ENCODE assay signal across 8 mouse cellular contexts in genomic region chr6:145865289-145865885, GRCm38 (mm10). TPM values are rescaled to one million over a fixed set of nuclear protein-coding genes. Genes with fewer than 3 reads are reported as not detected.
A peak's percentile ranks its signal among the peaks of the same experiment; 100 is the strongest.
DNase-seq lines count a peak whose midpoint lies in the region; ATAC-seq lines count a peak whose summit lies in the region.

Gene Bhlhe41, minus strand, starts transcription at chr6:145865558.

- H3K4me3 ChIP-seq in hindbrain, embryonic 12.5 days, result peak within 1 kb of the TSS; percentile 61

- peaks cover 28% of the 10 kb centered on the region for H3K4me1 ChIP-seq in hindbrain, embryonic 12.5 days

- peak; percentile 55 for ATAC-seq in hindbrain, embryonic 12.5 days (ENCODE audit: low FRiP score)
- ATAC-seq in erythroid progenitor cell, adult 5-6 weeks (replicated peaks; ENCODE audit: low FRiP score, poor library complexity, severe bottlenecking), result no peak

- no peaks in the 10 kb centered on the region for H3K9me3 ChIP-seq in hindbrain, embryonic 12.5 days (replicated peaks)

- H3K36me3 ChIP-seq in hindbrain, embryonic 12.5 days, result no peaks in the 10 kb centered on the region

- peak; percentile 89 for DNase-seq in NIH3T3 (ENCODE audit: low read depth)
- DNase-seq in cerebellum, adult 8-10 months, result peak; percentile 86
- peak; percentile 61 to 62 for DNase-seq in frontal cortex, postnatal 14 days (ENCODE audit: low spot score in 2 of 2)
- peak; percentile 67 to 77 for DNase-seq in layer of hippocampus, postnatal 36 days
- peak; percentile 68 for DNase-seq in lung, postnatal 25 days (ENCODE audit: low spot score)
- DNase-seq in retina, postnatal 1 day, result peak; percentile 90

- peak within 1 kb of the TSS; percentile 60 for H3K9ac ChIP-seq in hindbrain, embryonic 12.5 days

- peak within 1 kb of the TSS; percentile 19; the same call in 1 of the 2 replicates for H3K27ac ChIP-seq in hindbrain, embryonic 12.5 days

- under 1% methylated on average over 57 of the region's 57 CpGs for WGBS in hindbrain, embryonic 12.5 days

- H3K4me2 ChIP-seq in hindbrain, embryonic 12.5 days (replicated peaks), result peak within 1 kb of the TSS; percentile 96

- peaks cover 66% of the 10 kb centered on the region for H3K27me3 ChIP-seq in hindbrain, embryonic 12.5 days

RNA-seq across cellular contexts. Expression of gene Bhlhe41, which starts in this region (rescaled TPM):
- polyA plus RNA-seq in hindbrain, embryonic 12.5 days (2016; fragmentation: Nextera tagmentation; extraction: Ambion mirVana), result 2.4 and 2.9 TPM in 2 replicates
- total RNA-seq in layer of hippocampus, postnatal 36 days (2021), result 10 to 100 TPM; 33.4 to 39.0 TPM
- 0.42 and 1.1 TPM in 2 replicates for total RNA-seq in erythroid progenitor cell, adult 5-6 weeks (2015; ENCODE audit: low replicate concordance)
- not detected in 2 replicates for total RNA-seq in erythroid progenitor cell, adult 5-6 weeks (2017; ENCODE audit: low replicate concordance)

Comparison
In these comparisons a context has a peak if more than half of its experiments do, and no peak if none do; other contexts are left out.
1. RNA of gene Bhlhe41 (total RNA-seq): 33.4 to 39.0 TPM in layer of hippocampus, postnatal 36 days; 0.42 to 1.1 TPM in erythroid progenitor cell, adult 5-6 weeks; every median in the first group is over 10 times any median in the second.
2. Peak in every context shown above with its lines, with median percentiles within 50 percentile points of each other: DNase-seq.